Mouse (Mus musculus): ENCODE results near the gene Olfr494.

The Olfr494 gene

GRCm38 (mm10) chr7:108365035-108365434 is at the start of gene Olfr494:
Gene Olfr494, plus strand, starts transcription at chr7:108365335.
- DNase-seq, result no peak

- no peak for DNase-seq
Measured at GRCm38 (mm10) chr7:108323574-108323973, 41.6 kb upstream of the Olfr494 start, which contains the start of gene Olfr492. Gene Olfr492, minus strand, starts transcription at chr7:108323674.

DNA sequence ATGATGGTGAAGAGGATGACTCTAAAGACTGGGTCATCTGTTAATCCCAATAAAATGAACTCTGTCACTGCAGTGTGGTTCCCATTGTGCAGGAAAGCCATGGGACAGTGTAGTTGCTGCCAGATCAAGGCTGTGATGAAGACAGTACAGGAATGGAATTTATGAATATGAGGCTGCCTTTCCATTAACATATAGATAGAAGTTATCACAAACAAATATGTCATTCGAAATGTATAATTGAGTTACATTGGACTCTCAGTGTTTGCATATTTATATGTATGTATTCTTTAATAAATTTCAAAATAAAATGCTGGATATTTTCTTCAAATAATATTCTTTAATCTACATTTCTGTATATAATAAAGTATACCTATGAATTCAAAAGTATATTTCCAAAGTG is 18.3 kb upstream of the Olfr494 start, which contains the start of gene Olfr493:
Gene Olfr493 (minus strand): TSS at position 101 of the 400 bp plus-strand sequence.
- DNase-seq, result no peak

DNA sequence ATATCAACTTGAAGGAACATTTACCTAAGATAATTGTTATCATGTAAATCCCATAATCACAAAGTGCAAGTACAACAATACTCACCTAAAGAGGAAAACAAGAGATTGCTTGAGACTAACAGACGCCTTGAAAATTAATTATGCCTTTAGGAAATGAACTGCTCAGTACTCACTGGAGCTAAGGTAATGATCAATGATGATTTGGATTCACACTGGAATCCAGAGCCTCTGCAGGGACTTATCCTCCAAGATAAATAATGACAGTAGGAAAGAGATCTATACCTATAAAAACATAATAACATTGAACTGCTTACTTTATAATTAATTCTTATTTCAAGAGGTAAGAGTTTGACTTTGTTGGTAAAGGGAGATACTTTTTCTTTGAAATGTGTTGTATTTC is 27.7 kb downstream of the Olfr494 start, which contains the start of gene Olfr495:
Gene Olfr495 (plus strand): TSS at position 301 of the 400 bp plus-strand sequence.
- DNase-seq, result no peak
